Mouse (Mus musculus) lung, adult 2 months (tissue): Measurements from ENCODE around the gene Tmprss11e.

Experiments
- CTCF ChIP-seq: fragments of 200-500 bp; IDR thresholded peaks from 2 replicates; pipeline ENCODE4 v1.5.1; 2011; ENCODE audit warnings: mild to moderate bottlenecking, low read length, control low read depth; ENCODE audit not compliant: insufficient read depth
- POLR2A ChIP-seq: fragments of 200-500 bp; IDR thresholded peaks from 2 replicates; pipeline ENCODE4 v1.6.1; 2011; ENCODE audit warnings: low read depth, mild to moderate bottlenecking, control low read depth, low read length, borderline replicate concordance; ENCODE audit errors: extremely low read depth

- TF ChIP-seq CTCF, result no peak
- TF ChIP-seq POLR2A, result no peak
Observed at GRCm38 (mm10) chr5:86792807-86793206, 47.2 kb upstream of the Tmprss11e start.
